Mouse (Mus musculus) neural tube, embryonic 13.5 days (tissue): ENCODE results near the gene Slc51a. TPM values are rescaled to one million over a fixed set of nuclear protein-coding genes. Genes with fewer than 3 reads are reported as not detected.
"Not testable (repeated sequence)": the region's sequence is repeated elsewhere in the genome, so short reads cannot be mapped to it uniquely, and the experiment has no call there.

Source experiments
- ATAC-seq: fragments of 200-750 bp; cut with Nextera tagmentation; 2 replicates; pipeline ENCODE4 v1.8.0; 2017; ENCODE audit warnings: low read depth, mild to moderate bottlenecking, moderate TSS enrichment, moderate library complexity
- H3K27ac ChIP-seq: fragments of 300-500 bp; sonication (generic); replicated peaks from 2 replicates; pipeline ENCODE4 v1.5.1; 2015; ENCODE audit warnings: moderate library complexity, mild to moderate bottlenecking, inconsistent platforms
- H3K27me3 ChIP-seq: fragments of 300-500 bp; sonication (generic); 2 replicates; pipeline ENCODE4 v1.6.1; 2015; ENCODE audit warnings: mild to moderate bottlenecking, inconsistent platforms
- H3K36me3 ChIP-seq: fragments of 300-500 bp; sonication (generic); 2 replicates; pipeline ENCODE4 v1.6.1; 2015; ENCODE audit warnings: mild to moderate bottlenecking, inconsistent platforms
- H3K4me1 ChIP-seq: fragments of 300-500 bp; sonication (generic); replicated peaks from 2 replicates; pipeline ENCODE4 v1.6.1; 2015; ENCODE audit warnings: inconsistent platforms
- H3K4me2 ChIP-seq: fragments of 300-500 bp; sonication (generic); 2 replicates; pipeline ENCODE4 v1.6.1; 2015; ENCODE audit warnings: inconsistent platforms, mild to moderate bottlenecking, moderate library complexity
- H3K4me3 ChIP-seq: fragments of 300-500 bp; sonication (generic); 2 replicates; pipeline ENCODE4 v1.5.1; 2015; ENCODE audit warnings: mild to moderate bottlenecking, inconsistent platforms
- H3K9ac ChIP-seq: fragments of 300-500 bp; sonication (generic); 2 replicates; pipeline ENCODE4 v1.6.1; 2015; ENCODE audit warnings: moderate library complexity, mild to moderate bottlenecking, inconsistent platforms
- H3K9me3 ChIP-seq: fragments of 300-500 bp; sonication (generic); 2 replicates; pipeline ENCODE4 v1.6.1; 2016; ENCODE audit warnings: inconsistent platforms
- WGBS: fragments of 180-500 bp; shearing (Covaris S2); methylation state at CpG from one replicate; pipeline ENCODE4 v1.1.7; 2015; 5-methylcytosine and 5-hydroxymethylcytosine counted together
- polyA plus RNA-seq: library from polyadenylated mRNA; unstranded; fragments of >200 nt; fragmentation: Nextera tagmentation; extraction: Ambion mirVana; gene quantifications from 2 replicates; pipeline ENCODE4 v1.2.1, GENCODE M21; 2015

The Slc51a gene
- polyA plus RNA-seq, 1 experiment from 2014 or later = not detected

GRCm38 (mm10) chr16:32457589-32458386, 29.9 kb downstream of the Slc51a start:
- no peaks in the 10 kb centered on the region for H3K9me3 ChIP-seq
- H3K4me1 ChIP-seq = no peaks in the 10 kb centered on the region
- peaks cover 37% of the 10 kb centered on the region for H3K36me3 ChIP-seq
- no peak overlapping the region for H3K27ac ChIP-seq
- no peaks in the 10 kb centered on the region for H3K27me3 ChIP-seq
- H3K4me2 ChIP-seq = no peak overlapping the region
- WGBS = 65% methylated on average over 10 of the region's 10 CpGs
- ATAC-seq = no peak
- H3K4me3 ChIP-seq = no peak overlapping the region
- H3K9ac ChIP-seq = no peak overlapping the region

- Histone ChIP-seq H3K27me3 (no peaks in the 10 kb centered on the region), H3K9me3 (no peaks in the 10 kb centered on the region), H3K4me3 (no peak overlapping the region), H3K4me1 (no peaks in the 10 kb centered on the region), H3K36me3 (peaks cover 42% of the 10 kb centered on the region), H3K9ac (no peak overlapping the region), H3K27ac (no peak overlapping the region), H3K4me2 (no peak overlapping the region)
- ATAC-seq = no peak
- WGBS = 96% methylated on average over 1 of the region's 1 CpGs
Observed at GRCm38 (mm10) chr16:32456761-32457160, 30.9 kb downstream of the Slc51a start.

GRCm38 (mm10) chr16:32456086-32456485, 31.6 kb downstream of the Slc51a start:
- no peak overlapping the region for H3K4me3 ChIP-seq
- ATAC-seq = no peak
- H3K4me2 ChIP-seq = no peak overlapping the region
- no peak overlapping the region for H3K27ac ChIP-seq
- no peaks in the 10 kb centered on the region for H3K27me3 ChIP-seq
- H3K9ac ChIP-seq = no peak overlapping the region
- no peaks in the 10 kb centered on the region for H3K4me1 ChIP-seq
- peaks cover 44% of the 10 kb centered on the region for H3K36me3 ChIP-seq
- no peaks in the 10 kb centered on the region for H3K9me3 ChIP-seq

- no peak overlapping the region for H3K27ac ChIP-seq
- WGBS = 84% methylated on average over 5 of the region's 5 CpGs
- no peaks in the 10 kb centered on the region for H3K9me3 ChIP-seq
- no peak overlapping the region for H3K9ac ChIP-seq
- H3K27me3 ChIP-seq = no peaks in the 10 kb centered on the region
- ATAC-seq = no peak
- no peak overlapping the region for H3K4me3 ChIP-seq
- H3K4me2 ChIP-seq = no peak overlapping the region
- H3K36me3 ChIP-seq = peaks cover 44% of the 10 kb centered on the region
- H3K4me1 ChIP-seq = no peaks in the 10 kb centered on the region
Observed at GRCm38 (mm10) chr16:32454646-32455045, 33.0 kb downstream of the Slc51a start.

GRCm38 (mm10) chr16:32453102-32453501, 34.6 kb downstream of the Slc51a start:
- 95% methylated on average over 8 of the region's 8 CpGs for WGBS
- Histone ChIP-seq H3K36me3 (peaks cover 37% of the 10 kb centered on the region), H3K27ac (no peak overlapping the region), H3K4me1 (no peaks in the 10 kb centered on the region), H3K9me3 (no peaks in the 10 kb centered on the region), H3K9ac (no peak overlapping the region), H3K4me2 (no peak overlapping the region), H3K27me3 (no peaks in the 10 kb centered on the region), H3K4me3 (no peak overlapping the region)
- ATAC-seq = no peak

GRCm38 (mm10) chr16:32450133-32450532, 37.5 kb downstream of the Slc51a start:
- no peak overlapping the region for H3K9ac ChIP-seq
- H3K9me3 ChIP-seq = no peaks in the 10 kb centered on the region
- no peak overlapping the region for H3K27ac ChIP-seq
- H3K4me1 ChIP-seq = no peaks in the 10 kb centered on the region
- no peaks in the 10 kb centered on the region for H3K27me3 ChIP-seq
- no peak for ATAC-seq
- peaks cover 25% of the 10 kb centered on the region for H3K36me3 ChIP-seq
- 94% methylated on average over 2 of the region's 2 CpGs for WGBS
- no peak overlapping the region for H3K4me3 ChIP-seq
- no peak overlapping the region for H3K4me2 ChIP-seq

- H3K4me1 ChIP-seq = no peaks in the 10 kb centered on the region
- no peak for ATAC-seq
- H3K9me3 ChIP-seq = no peaks in the 10 kb centered on the region
- H3K27me3 ChIP-seq = no peaks in the 10 kb centered on the region
- no peak overlapping the region for H3K4me3 ChIP-seq
- no peak overlapping the region for H3K9ac ChIP-seq
- 85% methylated on average over 3 of the region's 3 CpGs for WGBS
- H3K27ac ChIP-seq = no peak overlapping the region
- H3K4me2 ChIP-seq = no peak overlapping the region
- H3K36me3 ChIP-seq = peaks cover 20% of the 10 kb centered on the region
Observed at GRCm38 (mm10) chr16:32449665-32450064, 38.0 kb downstream of the Slc51a start.

GRCm38 (mm10) chr16:32446563-32447138, 41.0 kb downstream of the Slc51a start:
- H3K4me1 ChIP-seq = no peaks in the 10 kb centered on the region
- WGBS = 85% methylated on average over 2 of the region's 2 CpGs
- no peaks in the 10 kb centered on the region for H3K27me3 ChIP-seq
- no peak overlapping the region for H3K27ac ChIP-seq
- H3K4me3 ChIP-seq = no peak overlapping the region
- peaks cover under 1% of the 10 kb centered on the region for H3K36me3 ChIP-seq
- ATAC-seq = no peak
- no peak overlapping the region for H3K4me2 ChIP-seq
- no peaks in the 10 kb centered on the region for H3K9me3 ChIP-seq
- H3K9ac ChIP-seq = no peak overlapping the region

- no peak overlapping the region for H3K4me3 ChIP-seq
- H3K4me1 ChIP-seq = no peaks in the 10 kb centered on the region
- no peak for ATAC-seq
- H3K4me2 ChIP-seq = no peak overlapping the region
- no peak overlapping the region for H3K9ac ChIP-seq
- H3K27me3 ChIP-seq = no peaks in the 10 kb centered on the region
- no peaks in the 10 kb centered on the region for H3K36me3 ChIP-seq
- 93% methylated on average over 1 of the region's 1 CpGs for WGBS
- H3K9me3 ChIP-seq = no peaks in the 10 kb centered on the region
- no peak overlapping the region for H3K27ac ChIP-seq
Observed at GRCm38 (mm10) chr16:32445558-32445957, 42.1 kb downstream of the Slc51a start.

GRCm38 (mm10) chr16:32444615-32445014, 43.1 kb downstream of the Slc51a start:
- H3K36me3 ChIP-seq, H3K4me2 ChIP-seq, H3K9me3 ChIP-seq, ATAC-seq, H3K27me3 ChIP-seq, H3K4me1 ChIP-seq, H3K4me3 ChIP-seq, H3K9ac ChIP-seq, H3K27ac ChIP-seq: not testable (repeated sequence)
- 94% methylated on average over 3 of the region's 3 CpGs for WGBS

- no peak for ATAC-seq
- WGBS = 93% methylated on average over 3 of the region's 3 CpGs
Observed at GRCm38 (mm10) chr16:32441432-32441831, 46.2 kb downstream of the Slc51a start.

GRCm38 (mm10) chr16:32437266-32437665, 50.4 kb downstream of the Slc51a start:
- H3K4me2 ChIP-seq = no peak overlapping the region
- H3K36me3 ChIP-seq = 0 out of 2 replicates have a peak, but pooled peaks cover 4% of the 10 kb centered on the region
- 98% methylated on average over 1 of the region's 1 CpGs for WGBS
- H3K9me3 ChIP-seq = no peaks in the 10 kb centered on the region
- no peak overlapping the region for H3K4me3 ChIP-seq
- no peak overlapping the region for H3K27ac ChIP-seq
- H3K27me3 ChIP-seq = no peaks in the 10 kb centered on the region
- no peak for ATAC-seq
- peaks cover 1% of the 10 kb centered on the region; the same call in 1 of the 2 replicates for H3K4me1 ChIP-seq
- H3K9ac ChIP-seq = no peak overlapping the region

More at GRCm38 (mm10) chr16:32441432-32441831, 46.2 kb downstream of the Slc51a start:
- Histone ChIP-seq H3K4me3 (no peak overlapping the region), H3K4me1 (no peaks in the 10 kb centered on the region), H3K36me3 (0 out of 2 replicates have a peak, but pooled peaks cover 4% of the 10 kb centered on the region), H3K9me3 (no peaks in the 10 kb centered on the region), H3K4me2 (no peak overlapping the region), H3K27me3 (no peaks in the 10 kb centered on the region), H3K27ac (no peak overlapping the region), H3K9ac (no peak overlapping the region)
